Mouse (Mus musculus): ENCODE measurements around the gene Tmem179b. TPM values are rescaled to one million over a fixed set of nuclear protein-coding genes. Genes with fewer than 3 reads are reported as not detected.

The Tmem179b gene
- polyA plus RNA-seq, 1 experiment: 63.5 TPM

Other genes with a start within 250 kb of the Tmem179b start
- gene Slc22a8, start 183.2 kb downstream of the Tmem179b start, polyA plus RNA-seq (2012; rRNA removed): not detected in 2 replicates
- gene Slc22a6, start 156.4 kb downstream of the Tmem179b start, polyA plus RNA-seq (2012; rRNA removed): not detected in 2 replicates
- gene Chrm1, start 110.7 kb downstream of the Tmem179b start, polyA plus RNA-seq (2012; rRNA removed): 2.4 and 2.8 TPM in 2 replicates
- gene Slc3a2, start 51.1 kb downstream of the Tmem179b start, polyA plus RNA-seq (2012; rRNA removed): 59.0 and 70.9 TPM in 2 replicates
- 13.9 and 17.6 TPM in 2 replicates for gene Wdr74, start 38.6 kb downstream of the Tmem179b start, polyA plus RNA-seq (2012; rRNA removed)
- not detected in 2 replicates for gene 1700092M07Rik, start 33.7 kb downstream of the Tmem179b start, polyA plus RNA-seq (2012; rRNA removed)
- 28.6 and 29.7 TPM in 2 replicates for gene Stx5a, start 33.1 kb downstream of the Tmem179b start, polyA plus RNA-seq (2012; rRNA removed)
- 24.7 and 38.5 TPM in 2 replicates for gene Nxf1, start 17.4 kb downstream of the Tmem179b start, polyA plus RNA-seq (2012; rRNA removed)
- gene Tmem223, start 3.5 kb downstream of the Tmem179b start, polyA plus RNA-seq (2012; rRNA removed): 107 and 138 TPM in 2 replicates
- gene Taf6l, start 11.9 kb upstream of the Tmem179b start, polyA plus RNA-seq (2012; rRNA removed): 5.5 and 9.3 TPM in 2 replicates
- gene Polr2g, start 24.1 kb upstream of the Tmem179b start, polyA plus RNA-seq (2012; rRNA removed): 9.7 and 10.4 TPM in 2 replicates
- 0.48 and 0.78 TPM in 2 replicates for gene Zbtb3, start 28.1 kb upstream of the Tmem179b start, polyA plus RNA-seq (2012; rRNA removed)
- gene Ttc9c, start 44.9 kb upstream of the Tmem179b start, polyA plus RNA-seq (2012; rRNA removed): 1.4 and 2.1 TPM in 2 replicates
- 4.1 and 4.8 TPM in 2 replicates for gene Hnrnpul2, start 45.5 kb upstream of the Tmem179b start, polyA plus RNA-seq (2012; rRNA removed)
- 0.61 TPM in 1 of 2 replicates, not detected in the other for gene AC129217.1, start 55.3 kb upstream of the Tmem179b start, polyA plus RNA-seq (2012; rRNA removed)
- 102 and 130 TPM in 2 replicates for gene Bscl2, start 63.0 kb upstream of the Tmem179b start, polyA plus RNA-seq (2012; rRNA removed)
- gene Gng3, start 64.7 kb upstream of the Tmem179b start, polyA plus RNA-seq (2012; rRNA removed): 0.41 and 0.42 TPM in 2 replicates
- 1.0 and 1.1 TPM in 2 replicates for gene Lrrn4cl, start 76.3 kb upstream of the Tmem179b start, polyA plus RNA-seq (2012; rRNA removed)
- gene Ubxn1, start 97.0 kb upstream of the Tmem179b start, polyA plus RNA-seq (2012; rRNA removed): 92.0 and 115 TPM in 2 replicates
- 7.5 and 9.7 TPM in 2 replicates for gene Uqcc3, start 106.5 kb upstream of the Tmem179b start, polyA plus RNA-seq (2012; rRNA removed)
- 0.36 and 0.58 TPM in 2 replicates for gene Lbhd1, start 109.3 kb upstream of the Tmem179b start, polyA plus RNA-seq (2012; rRNA removed)
- gene Gm49403, start 109.5 kb upstream of the Tmem179b start, polyA plus RNA-seq (2012; rRNA removed): not detected in 2 replicates
- gene 1810009A15Rik, start 114.4 kb upstream of the Tmem179b start, polyA plus RNA-seq (2012; rRNA removed): 2.3 and 2.6 TPM in 2 replicates
- gene Gm49416, start 114.5 kb upstream of the Tmem179b start, polyA plus RNA-seq (2012; rRNA removed): 0.21 TPM in 1 of 2 replicates, not detected in the other
- gene Ints5, start 118.5 kb upstream of the Tmem179b start, polyA plus RNA-seq (2012; rRNA removed): 12.8 and 15.7 TPM in 2 replicates
- gene Ganab, start 123.6 kb upstream of the Tmem179b start, polyA plus RNA-seq (2012; rRNA removed): 23.0 and 34.6 TPM in 2 replicates
- 51.9 and 68.6 TPM in 2 replicates for gene B3gat3, start 145.9 kb upstream of the Tmem179b start, polyA plus RNA-seq (2012; rRNA removed)
- gene Rom1, start 154.9 kb upstream of the Tmem179b start, polyA plus RNA-seq (2012; rRNA removed): 10.0 and 15.1 TPM in 2 replicates
- gene Eml3, start 155.1 kb upstream of the Tmem179b start, polyA plus RNA-seq (2012; rRNA removed): 27.6 and 30.6 TPM in 2 replicates
- gene Mta2, start 167.4 kb upstream of the Tmem179b start, polyA plus RNA-seq (2012; rRNA removed): 7.1 and 8.7 TPM in 2 replicates
- gene Tut1, start 179.4 kb upstream of the Tmem179b start, polyA plus RNA-seq (2012; rRNA removed): 6.5 and 9.3 TPM in 2 replicates
- gene Eef1g, start 192.6 kb upstream of the Tmem179b start, polyA plus RNA-seq (2012; rRNA removed): 33.9 and 55.8 TPM in 2 replicates
- gene Ahnak, start 214.8 kb upstream of the Tmem179b start, polyA plus RNA-seq (2012; rRNA removed): 6.4 and 12.5 TPM in 2 replicates

All from stomach, adult 2 months (tissue).